Mouse (Mus musculus): ENCODE measurements at regions not wholly inside any gene's neighbourhood (a gene's known extent, or its start where the extent isn't known, plus 50 kb on each side); places are given as distances from the start of the nearest gene placed in this dataset.

- no peak for DNase-seq (ENCODE audit: low read depth, low spot score)
Observed at GRCm38 (mm10) chr9:17294327-17294726, 793.2 kb upstream of the Fat3 start.

DNA sequence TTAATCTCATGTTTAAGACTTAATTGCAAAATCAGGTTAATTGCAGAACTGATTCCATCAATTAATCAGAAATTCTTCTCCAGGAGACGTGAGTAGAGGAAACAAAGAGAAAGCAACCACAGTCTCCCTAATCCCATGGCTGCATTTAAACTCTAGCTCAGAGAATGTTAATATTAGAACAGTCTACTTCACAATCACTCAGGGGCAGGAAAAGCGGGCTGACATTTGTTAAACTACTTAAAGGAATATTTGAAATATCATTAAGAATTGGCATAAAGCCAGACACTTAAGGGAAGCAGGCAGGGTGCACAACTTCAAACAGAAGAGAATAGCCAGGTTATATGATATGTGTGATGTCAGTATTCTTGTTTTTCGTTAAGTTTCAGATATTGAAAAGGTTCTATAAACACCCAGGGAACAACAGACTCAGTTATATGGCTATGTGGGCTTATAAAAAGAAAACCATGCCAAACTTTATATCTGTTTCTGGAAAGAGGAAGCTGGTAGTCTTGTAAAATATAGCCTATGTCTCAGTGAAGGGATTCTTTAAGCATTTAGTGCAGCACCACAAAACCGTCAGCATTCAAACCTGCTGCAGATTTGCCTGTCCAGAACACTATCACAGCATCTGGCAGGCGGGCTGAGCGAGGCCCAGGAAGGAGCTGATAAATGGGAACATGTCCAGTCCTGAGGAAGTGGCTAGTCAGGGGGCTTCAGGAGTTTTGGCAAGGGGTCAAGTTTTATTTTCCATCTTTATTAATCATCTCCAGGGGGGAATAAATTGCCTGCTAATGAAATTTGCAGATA lies 787.9 kb upstream of the Fat3 start:
- no peak for DNase-seq (ENCODE audit: low read depth, low spot score)

DNA sequence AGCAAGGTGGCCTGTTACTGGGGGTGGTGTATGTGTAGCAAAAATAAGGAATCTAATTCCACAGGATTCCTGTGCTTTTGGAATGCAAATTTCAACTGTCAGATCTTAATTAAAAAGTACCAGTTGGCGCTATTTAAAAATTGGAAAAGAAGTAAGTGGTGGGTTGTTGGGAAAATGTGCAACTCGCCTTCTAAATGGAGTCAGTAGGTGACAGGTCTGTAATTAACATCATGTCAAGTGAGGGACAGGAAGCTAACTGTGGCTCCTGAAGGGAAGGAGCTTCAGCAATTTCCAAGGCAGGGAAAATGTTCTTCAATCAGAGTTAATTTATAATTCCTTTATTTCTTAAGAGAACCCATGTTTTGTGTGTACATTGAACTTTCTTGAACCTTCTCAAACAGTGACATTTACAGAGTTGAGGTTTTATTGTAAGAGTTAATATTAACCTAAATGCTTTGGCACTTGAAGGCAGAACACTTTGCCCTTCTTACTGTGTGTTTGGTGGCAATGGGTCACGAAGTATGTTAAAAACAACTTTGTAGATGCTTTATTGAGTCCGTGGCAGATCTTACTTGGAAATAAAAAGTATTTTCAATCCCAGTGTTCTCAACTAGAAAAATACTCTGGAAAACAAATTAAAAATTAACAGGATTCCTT lies 778.4 kb upstream of the Fat3 start:
- DNase-seq (ENCODE audit: low read depth, low spot score): no peak

DNA sequence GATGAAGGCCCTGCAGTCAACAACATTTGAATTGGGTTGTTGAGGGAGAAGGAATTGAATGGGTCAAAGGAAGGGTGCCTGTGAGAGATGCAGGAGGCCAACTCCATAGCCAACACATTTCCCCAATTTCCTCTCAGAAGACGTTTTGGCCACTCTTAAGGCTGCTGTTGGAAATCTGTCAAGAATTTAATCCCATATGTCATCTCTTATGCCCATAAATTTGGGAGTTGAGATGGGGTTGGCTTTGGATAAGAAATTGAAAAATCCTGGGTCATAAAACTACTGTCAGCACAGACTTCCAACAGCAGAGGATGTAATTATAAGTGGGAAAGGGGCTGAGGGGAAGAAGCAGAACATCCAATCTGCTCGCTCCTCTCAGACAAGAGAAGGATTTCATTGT lies 771.5 kb upstream of the Fat3 start:
- no peak for DNase-seq (ENCODE audit: low read depth, low spot score)

DNA sequence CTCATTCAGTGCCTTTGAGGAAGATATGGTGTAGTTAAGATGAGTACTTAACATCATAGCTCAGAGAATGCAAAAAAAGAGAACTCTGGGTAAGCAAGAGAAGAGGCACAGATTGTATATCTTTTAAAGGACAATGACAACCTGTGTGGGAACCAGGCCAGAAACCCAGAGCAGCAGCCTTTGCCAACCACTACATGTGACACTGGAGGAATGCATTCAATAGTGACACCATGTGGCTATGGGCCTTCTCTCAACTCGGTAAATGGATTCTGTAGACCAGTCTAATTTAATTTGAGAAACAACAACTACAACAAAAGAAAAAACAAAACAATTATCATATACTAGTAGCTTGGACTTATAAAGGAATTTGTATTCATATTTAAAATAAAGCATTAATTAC lies 768.5 kb upstream of the Fat3 start:
- no peak for DNase-seq (ENCODE audit: low read depth, low spot score)

DNA sequence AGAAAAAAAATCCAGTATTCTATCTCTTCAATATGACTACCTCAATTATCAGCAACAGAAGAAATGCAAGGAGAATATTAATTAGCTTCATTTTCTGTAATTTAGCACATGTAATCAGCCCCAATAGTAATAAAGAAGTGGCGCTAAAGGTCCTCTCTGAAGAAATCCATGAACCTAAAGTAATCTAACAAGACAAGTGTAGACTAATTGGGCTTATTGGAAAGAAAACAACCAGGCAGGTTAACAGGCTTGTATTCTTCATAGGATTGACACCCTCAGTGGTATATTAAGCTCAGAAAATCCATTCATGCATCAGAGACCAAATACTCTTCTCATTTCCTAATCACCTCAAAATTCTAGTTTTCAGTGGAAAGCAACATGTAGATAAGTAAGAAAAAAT lies 756.1 kb upstream of the Fat3 start:
- DNase-seq (ENCODE audit: low read depth, low spot score): no peak

DNA sequence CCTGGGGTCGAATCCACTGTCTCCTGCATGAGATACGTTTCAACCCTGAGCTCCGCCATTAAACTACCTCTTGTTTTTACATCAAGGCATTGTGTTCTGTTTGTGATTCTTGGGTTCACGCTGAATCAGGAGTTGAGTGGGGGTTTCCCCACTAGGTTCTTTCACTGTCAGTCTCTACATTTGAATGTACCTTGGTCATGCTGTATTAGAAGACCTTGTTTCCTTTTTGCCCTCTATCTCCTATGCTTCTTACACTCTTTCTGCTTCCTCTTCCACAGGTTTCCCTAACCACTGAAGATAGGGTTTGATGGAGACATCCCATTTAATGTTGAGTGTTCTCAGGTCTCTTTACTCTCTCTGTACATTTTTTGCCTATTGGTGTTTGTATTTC lies 726.0 kb upstream of the Fat3 start:
- DNase-seq (ENCODE audit: low read depth, low spot score): no peak

GRCm38 (mm10) chr9:17226475-17227090 lies 725.5 kb upstream of the Fat3 start:
- no peak for DNase-seq (ENCODE audit: low read depth, low spot score)

DNA sequence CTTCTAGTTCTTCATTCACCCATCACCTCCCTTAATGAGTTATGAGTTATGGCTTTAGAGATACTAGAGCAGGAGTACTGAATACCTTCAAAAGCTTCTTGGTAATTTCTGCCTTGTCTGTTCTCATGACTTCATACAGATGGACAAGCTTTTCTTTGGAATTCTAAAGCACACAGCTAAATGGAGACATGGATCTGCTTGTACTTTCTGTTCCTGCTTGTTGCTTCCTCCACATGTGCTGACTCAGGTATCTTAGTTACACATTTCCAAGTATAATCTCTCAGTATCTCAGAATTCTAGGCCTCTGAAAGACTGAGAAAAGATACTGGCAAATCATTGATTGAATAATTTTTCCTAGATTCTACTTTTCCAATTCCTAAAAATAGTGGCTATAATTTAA lies 694.3 kb upstream of the Fat3 start:
- DNase-seq (ENCODE audit: low read depth, low spot score): no peak

- peak; percentile 15 for DNase-seq (ENCODE audit: low read depth, low spot score)
Observed at GRCm38 (mm10) chr9:17189552-17189951, 688.5 kb upstream of the Fat3 start.

DNA sequence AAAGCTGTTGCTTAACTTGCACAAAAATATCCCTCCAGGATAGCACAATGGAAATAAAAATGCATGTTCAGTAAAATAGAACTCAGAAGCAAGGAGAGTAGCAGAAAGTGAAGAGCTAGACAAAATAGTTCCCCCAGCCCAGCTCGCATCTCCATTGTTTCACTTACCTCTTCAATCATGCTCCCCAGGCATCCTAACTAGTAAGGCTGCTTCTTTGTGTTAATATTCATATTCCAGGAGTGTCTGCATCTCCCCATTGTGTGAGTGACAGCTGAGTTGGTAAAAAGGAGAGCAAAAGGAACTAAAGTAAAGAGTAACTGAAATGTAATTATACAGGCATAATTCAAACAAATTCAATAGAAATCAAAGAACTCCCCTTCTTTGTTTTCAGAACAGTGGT lies 667.1 kb upstream of the Fat3 start:
- no peak for DNase-seq (ENCODE audit: low read depth, low spot score)

DNA sequence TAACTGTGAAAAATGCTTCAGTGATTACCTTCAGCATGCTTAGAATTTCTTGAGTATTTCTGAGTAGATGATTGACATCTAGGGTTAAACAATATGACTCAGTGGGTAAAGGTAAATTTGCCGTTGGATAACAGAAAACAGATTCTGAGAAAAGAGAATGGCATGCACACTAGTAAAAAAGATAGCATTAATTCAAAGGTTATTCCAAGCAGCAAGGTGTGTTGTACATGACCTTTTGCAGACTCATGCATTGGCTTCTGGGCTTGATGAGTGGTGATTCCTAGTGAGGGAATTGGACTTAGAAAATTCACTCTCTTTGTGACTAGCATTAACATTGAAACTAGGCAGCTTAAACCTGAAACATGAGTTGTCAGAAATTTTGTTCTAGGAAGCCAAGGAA lies 665.2 kb upstream of the Fat3 start:
- no peak for DNase-seq (ENCODE audit: low read depth, low spot score)

- no peak for DNase-seq (ENCODE audit: low read depth, low spot score)
Observed at GRCm38 (mm10) chr9:17158481-17159366, 657.6 kb upstream of the Fat3 start.

DNA sequence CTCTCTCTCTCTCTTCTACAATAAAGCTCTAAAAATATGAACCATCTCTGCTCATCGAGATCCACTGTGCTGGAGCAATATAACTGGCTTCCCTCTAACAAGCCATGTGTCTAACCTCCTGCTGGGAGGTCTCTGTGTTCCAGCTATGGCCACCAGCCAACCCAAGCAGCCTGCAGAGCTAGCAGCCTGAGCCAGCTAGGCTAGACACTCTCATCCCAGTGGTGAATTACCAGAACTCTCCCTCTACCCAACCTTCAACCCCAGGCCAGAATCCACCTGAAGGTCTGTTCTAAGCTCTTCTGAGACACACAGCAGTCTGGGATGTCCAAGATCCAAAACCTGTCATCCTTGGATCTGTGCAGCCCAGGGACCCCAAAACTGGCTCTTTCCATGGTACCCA lies 651.3 kb upstream of the Fat3 start:
- no peak for DNase-seq (ENCODE audit: low read depth, low spot score)

GRCm38 (mm10) chr9:17149424-17149823 lies 648.3 kb upstream of the Fat3 start:
- DNase-seq (ENCODE audit: low read depth, low spot score): no peak
